Mouse (Mus musculus) heart, postnatal 4 days (tissue): ENCODE measurements around the gene Sgo2b. TPM values are rescaled to one million over a fixed set of nuclear protein-coding genes. Genes with fewer than 3 reads are reported as not detected.
"Not testable (repeated sequence)": the region's sequence is repeated elsewhere in the genome, so short reads cannot be mapped to it uniquely, and the experiment has no call there.

Source experiments
- DNase-seq: peaks from one replicate; pipeline ENCODE4 v3.0.0; 2021
- total RNA-seq, 2 experiments: library from RNA; stranded (reverse); gene quantifications; 2 replicates each; pipeline ENCODE4 v1.2.3; 2021

Gene Sgo2b
- not detected for total RNA-seq

DNA sequence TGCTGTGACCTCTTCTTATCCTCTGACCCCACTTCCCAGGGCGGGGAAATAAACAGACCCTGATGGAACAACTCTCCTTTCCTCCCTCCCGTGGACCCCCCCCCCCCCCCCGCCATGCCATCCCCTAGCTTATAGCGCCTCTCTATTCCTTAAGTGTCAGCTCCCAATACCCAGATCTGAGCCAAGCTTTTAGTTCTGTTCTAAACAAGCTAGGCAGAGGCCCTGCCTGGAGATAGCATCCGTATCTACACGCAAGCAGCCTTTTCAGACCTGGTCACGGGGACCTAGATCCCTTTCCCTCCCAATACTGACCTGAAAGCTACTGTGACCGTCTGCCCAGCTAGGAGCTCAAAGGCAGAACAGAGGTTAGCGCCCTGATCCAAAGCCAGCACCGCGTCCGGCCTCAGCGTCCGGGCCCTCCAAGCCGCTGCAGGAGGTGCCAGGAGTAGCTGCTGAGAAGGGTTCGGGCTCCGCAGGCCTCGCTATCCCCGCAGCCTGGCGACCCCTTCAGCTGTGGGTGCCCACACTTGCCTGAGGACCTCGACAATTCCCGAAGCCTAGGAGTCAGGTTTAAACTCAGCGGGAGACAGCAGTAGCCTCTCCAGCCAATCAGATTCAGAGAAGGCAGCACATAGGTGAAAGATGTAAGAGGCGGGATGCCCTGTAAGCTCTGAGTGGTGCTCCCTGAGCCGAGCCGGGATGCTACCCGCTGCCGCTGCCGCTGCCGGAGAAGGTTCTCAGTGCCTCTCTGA lies at the start of gene Sgo2b:
Gene Sgo2b (minus strand): TSS at position 623 of the 752 bp plus-strand sequence.
- no peak for DNase-seq

DNA sequence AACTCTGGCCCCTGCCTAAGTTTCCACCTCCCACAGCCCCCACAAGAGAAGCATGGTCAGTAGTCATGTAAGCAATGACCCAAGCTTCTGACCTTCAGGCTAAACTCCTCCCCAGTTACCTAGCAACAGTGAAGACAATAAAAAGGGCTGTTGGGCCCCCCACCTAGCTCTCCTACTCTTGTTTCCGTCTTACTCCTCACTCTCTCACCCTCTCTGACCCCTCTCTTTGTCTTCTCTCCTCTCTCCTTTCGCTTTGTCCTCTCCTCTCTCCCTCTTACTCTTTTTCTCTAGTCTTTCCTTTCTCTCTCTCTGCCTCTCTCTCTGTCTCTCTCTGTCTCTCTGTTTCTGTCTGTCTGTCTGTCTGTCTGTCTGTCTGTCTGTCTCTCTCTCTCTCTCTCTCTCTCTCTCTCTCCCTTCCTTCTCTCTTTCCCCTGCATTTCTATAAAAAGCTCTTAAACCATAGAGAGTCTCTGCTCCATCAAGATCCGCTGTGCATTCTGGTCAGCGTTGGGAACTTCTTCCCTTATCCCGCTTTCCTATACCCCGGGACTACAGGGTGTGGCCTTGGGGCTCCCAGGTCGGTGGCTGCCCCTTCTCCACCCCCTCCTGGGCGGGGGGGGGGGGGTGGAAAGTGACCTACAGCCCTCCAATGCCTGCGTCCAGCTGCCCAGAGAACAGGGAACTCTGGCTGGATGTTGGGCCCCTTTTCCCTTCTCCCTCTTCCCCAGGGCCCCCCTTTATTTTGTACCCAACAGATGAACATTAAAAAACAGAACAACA lies 18.8 kb upstream of the Sgo2b start:
- not testable (repeated sequence) for DNase-seq

DNA sequence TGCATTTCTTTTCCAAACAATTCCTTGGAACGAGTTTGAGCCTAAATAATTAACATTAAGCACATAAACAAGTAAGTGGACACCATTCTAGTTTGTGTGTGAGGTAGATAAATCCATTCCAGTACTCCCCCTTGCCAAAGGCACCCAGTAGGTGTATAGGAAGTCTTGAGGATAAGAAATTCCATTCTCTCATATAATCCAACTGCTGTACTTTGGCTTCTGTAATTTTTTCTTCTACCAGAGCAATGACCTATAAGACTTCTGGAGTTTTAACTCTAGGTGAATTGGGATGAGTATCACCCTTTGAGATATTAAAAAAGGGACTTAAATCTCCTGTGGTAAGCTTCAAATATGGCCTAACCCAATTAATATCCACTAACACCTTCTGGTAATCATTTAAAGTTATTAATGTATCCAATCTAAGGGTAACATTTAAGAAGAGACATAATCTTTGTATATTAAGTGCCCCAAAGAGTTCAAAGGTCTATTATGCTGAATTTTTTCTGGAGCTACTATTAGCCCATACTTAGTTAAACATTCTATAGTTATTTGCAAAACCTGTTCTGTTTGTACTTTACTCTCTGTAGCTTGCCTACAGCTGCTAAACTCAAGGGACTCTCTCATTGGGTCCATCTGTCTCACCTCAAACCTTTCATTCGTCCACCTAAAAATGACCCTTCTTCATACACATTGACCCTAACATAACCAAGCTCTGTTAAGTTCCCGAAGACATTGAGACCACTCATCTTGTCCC lies 9.2 kb upstream of the Sgo2b start:
- DNase-seq = no peak

DNA sequence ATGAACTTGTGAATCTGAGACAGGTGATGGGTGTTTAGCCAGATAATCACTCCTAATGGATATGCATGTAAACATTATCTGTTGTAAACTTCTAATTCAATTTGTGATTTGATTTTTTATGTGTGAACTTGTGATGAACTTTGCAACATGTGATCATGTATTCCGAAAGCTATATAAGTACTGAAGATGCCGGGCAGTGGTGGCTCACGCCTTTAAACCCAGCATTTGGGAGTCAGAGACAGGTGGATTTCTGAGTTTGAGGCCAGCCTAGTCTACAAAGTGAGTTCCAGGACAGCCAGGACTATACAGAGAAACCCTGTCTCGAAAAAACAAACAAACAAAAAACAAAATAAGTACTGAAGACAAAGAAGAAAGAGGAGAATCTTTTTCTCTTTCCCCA lies 1.8 kb upstream of the Sgo2b start:
- not testable (repeated sequence) for DNase-seq

DNA sequence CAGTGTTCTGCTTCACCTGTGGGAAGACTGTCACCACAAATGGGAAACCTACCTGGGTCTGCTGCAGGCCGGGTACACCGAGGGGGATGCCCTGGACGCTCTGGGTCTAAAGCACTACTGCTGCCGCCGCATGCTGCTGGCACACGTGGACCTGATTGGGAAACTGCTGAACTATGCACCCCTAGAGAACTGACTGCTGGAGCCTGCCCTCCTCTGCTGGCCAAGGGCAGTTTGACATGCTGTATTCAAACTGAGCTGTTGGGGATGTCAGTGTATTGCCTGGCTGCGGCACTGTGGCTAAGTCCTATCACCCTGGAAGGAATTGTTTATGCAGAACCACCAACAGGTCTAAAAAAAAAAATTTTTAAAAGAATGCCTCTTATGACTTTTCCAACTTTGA lies 18.9 kb downstream of the Sgo2b start:
- no peak for DNase-seq

DNA sequence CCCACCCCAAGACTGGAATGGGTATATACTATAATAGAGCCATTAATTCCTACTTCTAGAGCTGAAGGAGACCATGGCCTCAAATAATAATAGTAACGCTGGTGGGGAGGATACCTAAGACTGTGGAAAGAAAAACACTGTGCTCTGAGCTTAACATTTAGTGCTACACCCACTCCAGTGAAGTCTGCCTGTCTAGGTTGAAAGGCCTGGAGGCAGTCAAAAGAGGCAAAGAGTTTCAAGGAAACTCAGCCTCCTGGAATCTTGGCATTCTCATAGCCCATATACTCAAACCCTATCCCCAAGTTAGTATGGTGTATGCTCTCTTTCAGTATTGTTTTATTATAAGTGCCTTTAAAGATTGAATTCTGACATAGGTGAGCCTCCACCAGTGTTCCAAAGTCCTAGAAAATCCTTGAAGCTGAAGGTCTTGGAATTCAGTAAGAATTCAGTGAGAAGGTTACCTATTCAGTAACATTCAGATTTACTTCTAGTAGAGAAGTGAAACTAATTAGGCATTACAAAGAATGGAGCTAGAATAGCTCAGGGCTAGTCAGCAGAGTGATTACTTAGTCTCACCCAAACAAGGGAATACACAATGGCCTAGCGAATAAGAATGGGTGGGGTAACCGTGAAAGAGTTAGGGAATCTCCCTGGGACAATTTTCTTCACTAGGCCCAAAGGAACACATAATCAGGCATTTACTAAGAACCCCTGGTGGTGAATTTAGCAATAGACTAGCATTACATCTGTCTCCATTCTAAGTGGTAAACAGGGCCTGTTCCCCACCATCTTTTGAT lies 22.5 kb downstream of the Sgo2b start:
- DNase-seq = no peak

DNA sequence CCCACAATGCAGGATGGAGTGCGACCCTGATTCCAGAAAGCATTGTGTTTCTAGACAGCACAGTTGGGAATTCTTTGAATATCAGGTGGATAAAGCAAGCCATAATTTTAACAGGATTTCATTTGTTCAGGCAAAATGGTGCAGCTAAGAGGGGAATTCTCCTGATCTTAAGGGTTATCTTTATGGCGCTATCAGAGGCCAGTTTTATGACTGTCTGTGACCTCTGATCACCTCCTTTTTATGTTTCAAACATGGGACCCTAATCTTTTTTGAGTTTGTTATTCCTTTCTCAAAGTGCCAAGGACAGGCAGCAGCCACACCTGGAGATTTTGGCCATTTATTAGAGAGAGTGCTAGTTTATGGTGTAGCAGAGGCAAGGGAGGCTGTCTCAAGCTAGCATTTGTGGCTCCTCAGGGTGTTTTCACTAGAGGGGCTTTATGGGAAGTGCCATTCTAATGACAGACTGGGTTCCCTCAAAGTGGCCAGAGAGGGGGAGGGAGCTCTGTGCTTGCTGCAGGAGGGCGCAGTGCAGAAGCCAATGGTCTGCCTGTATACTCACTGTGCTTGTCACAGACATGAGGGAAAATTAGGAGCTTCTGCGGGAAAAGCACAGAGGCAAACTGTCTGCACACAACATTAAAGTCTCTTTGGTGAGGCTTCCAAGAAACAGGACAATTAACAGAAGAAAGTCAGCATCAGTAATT lies 30.6 kb downstream of the Sgo2b start:
- no peak for DNase-seq

DNA sequence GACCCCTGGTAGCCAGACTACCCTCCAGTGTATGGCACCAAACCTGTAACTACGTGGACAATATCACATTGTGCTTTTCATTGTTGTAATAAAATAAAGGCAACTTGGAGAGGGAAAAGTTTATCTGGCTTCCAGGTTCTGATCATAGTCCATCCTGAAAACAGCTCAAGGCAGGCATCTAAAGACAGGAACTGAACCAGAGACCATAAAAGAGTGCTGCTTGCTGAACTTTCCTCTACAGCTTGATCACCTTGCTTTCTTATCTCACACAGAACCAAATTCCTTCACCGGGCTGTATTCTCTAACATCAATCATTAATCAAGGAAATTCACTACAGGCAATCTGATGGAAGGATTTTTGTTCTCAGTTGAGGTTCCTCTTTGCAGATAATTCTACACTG lies 57.0 kb downstream of the Sgo2b start:
- DNase-seq = no peak

DNA sequence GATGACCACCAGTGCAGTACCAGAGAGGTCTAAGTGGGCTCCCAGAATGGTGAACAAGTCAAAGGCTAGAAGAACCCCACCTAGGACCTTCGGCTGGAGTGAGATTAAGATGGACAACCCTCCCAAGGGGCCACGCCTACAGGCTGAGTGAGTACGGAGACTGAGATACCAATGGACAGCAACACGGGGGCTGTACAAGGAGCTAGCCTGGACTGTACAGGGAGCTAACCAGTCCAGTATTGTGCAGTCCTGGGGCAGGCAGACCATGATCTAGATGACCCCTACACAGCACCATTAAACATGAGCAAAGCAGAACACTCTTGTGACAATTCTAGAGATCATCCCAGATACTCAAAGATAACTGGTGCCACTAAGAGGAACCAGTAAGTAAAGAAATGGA lies 73.7 kb downstream of the Sgo2b start:
- no peak for DNase-seq

DNA sequence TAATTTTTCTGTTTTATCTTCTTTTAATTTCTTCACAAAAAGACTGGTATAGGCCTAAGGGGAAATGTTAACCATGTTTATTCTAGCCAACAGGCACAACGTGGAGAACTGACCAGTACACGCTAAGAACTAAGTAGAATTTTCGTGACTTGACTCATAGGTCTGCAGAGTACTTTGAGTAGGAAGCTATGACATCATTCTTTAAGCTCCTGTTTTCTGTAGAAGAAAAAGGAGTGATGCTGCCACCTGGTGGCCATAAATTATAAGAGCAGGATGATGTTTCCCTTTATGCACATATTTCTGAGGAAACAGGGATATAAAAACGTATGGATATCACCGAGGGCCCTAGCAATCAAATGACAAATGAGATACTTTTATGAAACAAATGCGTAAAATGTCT lies 74.7 kb downstream of the Sgo2b start:
- peak; percentile 78 for DNase-seq

DNA sequence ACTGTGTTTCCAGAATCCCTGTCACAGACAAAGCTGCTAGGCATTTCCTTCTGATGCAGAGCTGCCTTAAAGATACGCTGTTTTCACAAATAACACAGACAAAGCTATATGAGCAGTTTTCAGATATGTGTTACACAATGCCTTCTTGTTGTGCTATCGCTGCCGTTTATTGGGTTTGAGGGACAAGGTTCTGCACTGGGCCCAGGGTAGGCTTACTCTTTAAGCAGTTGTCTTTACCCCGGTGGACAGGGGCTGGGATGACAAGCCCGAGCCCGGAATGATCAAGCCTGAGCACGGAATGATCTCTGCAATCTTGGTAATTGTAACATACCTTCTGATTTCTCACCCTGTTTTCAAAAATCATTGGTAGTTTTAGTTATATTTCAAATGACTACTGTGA lies 75.1 kb downstream of the Sgo2b start:
- DNase-seq = no peak
